Mouse (Mus musculus) spleen, adult 2 months (tissue): ENCODE data around the gene Gh. TPM values are rescaled to one million over a fixed set of nuclear protein-coding genes. Genes with fewer than 3 reads are reported as not detected.

ENCODE experiments used
- DNase-seq, 2 experiments: peaks; one replicate each; pipeline versions ENCODE4 v3.0.0 to v3.0.0-alpha.2; 2012 to 2021; ENCODE audit warnings: low spot score in 2 of 2, low read depth in 1 of 2
- H3K27ac ChIP-seq: fragments of 200-500 bp; 2 replicates; pipeline ENCODE4 v1.5.1; 2012; ENCODE audit warnings: low read length, inconsistent platforms; ENCODE audit not compliant: insufficient read depth
- H3K27me3 ChIP-seq: fragments of 200-500 bp; 2 replicates; pipeline ENCODE4 v1.6.1; 2012; ENCODE audit warnings: mild to moderate bottlenecking, moderate library complexity, low read length, inconsistent platforms; ENCODE audit not compliant: control insufficient read depth, insufficient read depth
- H3K36me3 ChIP-seq: fragments of 200-500 bp; 2 replicates; pipeline ENCODE4 v1.6.1; 2012; ENCODE audit warnings: mild to moderate bottlenecking, low read length, inconsistent platforms; ENCODE audit not compliant: control insufficient read depth, insufficient read depth
- H3K4me1 ChIP-seq: fragments of 200-500 bp; 2 replicates; pipeline ENCODE4 v1.6.1; 2011; ENCODE audit warnings: inconsistent platforms; ENCODE audit not compliant: control insufficient read depth, insufficient read depth, insufficient read length
- H3K4me3 ChIP-seq: fragments of 200-500 bp; 2 replicates; pipeline ENCODE4 v1.5.1; 2011; ENCODE audit warnings: mild to moderate bottlenecking, inconsistent platforms; ENCODE audit not compliant: insufficient read depth, insufficient read length; ENCODE audit errors: extremely low read depth
- CTCF ChIP-seq: fragments of 200-500 bp; IDR thresholded peaks from 2 replicates; pipeline ENCODE4 v1.5.1; 2011; ENCODE audit warnings: mild to moderate bottlenecking, inconsistent platforms; ENCODE audit not compliant: insufficient read depth, insufficient read length, insufficient replicate concordance; ENCODE audit errors: extremely low read depth
- POLR2A ChIP-seq: fragments of 200-500 bp; IDR thresholded peaks from 2 replicates; pipeline ENCODE4 v1.6.1; 2011; ENCODE audit warnings: low read depth, low read length, inconsistent platforms
- WGBS: fragments of 180-500 bp; shearing (Covaris S2); methylation state at CpG from one replicate; pipeline ENCODE4 v1.1.7; 2018; 5-methylcytosine and 5-hydroxymethylcytosine counted together
- polyA plus RNA-seq: library from polyadenylated mRNA; depleted of rRNA; stranded (reverse); fragments of >200 nt; gene quantifications from 2 replicates; pipeline ENCODE4 v1.2.3, GENCODE M21; 2012

Gh gene
- polyA plus RNA-seq, 1 experiment, result 4.7 TPM

- Histone ChIP-seq H3K4me1 (peaks cover 12% of the 10 kb centered on the region; the same call in 1 of the 2 replicates), H3K27ac (no peak overlapping the region), H3K27me3 (no peaks in the 10 kb centered on the region), H3K4me3 (no peak overlapping the region), H3K36me3 (no peaks in the 10 kb centered on the region)
- no peak for DNase-seq
- TF ChIP-seq CTCF, result no peak
- WGBS, result 91% methylated on average over 7 of the region's 7 CpGs
These were observed 37.2 kb upstream of the Gh start for GRCm38 (mm10) chr11:106338870-106339269.

GRCm38 (mm10) chr11:106338029-106338428 is 36.4 kb upstream of the Gh start:
- no peaks in the 10 kb centered on the region for H3K27me3 ChIP-seq
- WGBS, result 86% methylated on average over 5 of the region's 5 CpGs
- peaks cover 13% of the 10 kb centered on the region; the same call in 1 of the 2 replicates for H3K4me1 ChIP-seq
- no peak overlapping the region for H3K4me3 ChIP-seq
- no peaks in the 10 kb centered on the region for H3K36me3 ChIP-seq
- no peak for TF ChIP-seq POLR2A
- no peak for TF ChIP-seq CTCF
- no peak for DNase-seq
- no peak overlapping the region for H3K27ac ChIP-seq

GRCm38 (mm10) chr11:106334066-106334465 is 32.4 kb upstream of the Gh start:
- Histone ChIP-seq H3K27me3 (no peaks in the 10 kb centered on the region), H3K4me1 (peaks cover 15% of the 10 kb centered on the region; the same call in 1 of the 2 replicates), H3K36me3 (no peaks in the 10 kb centered on the region), H3K4me3 (no peak overlapping the region), H3K27ac (peak overlapping the region; percentile 26; the same call in 1 of the 2 replicates)
- 15% methylated on average over 2 of the region's 2 CpGs for WGBS
- TF ChIP-seq CTCF (no peak), POLR2A (no peak)
- no peak for DNase-seq

- Histone ChIP-seq H3K27me3 (no peaks in the 10 kb centered on the region), H3K4me3 (no peak overlapping the region), H3K36me3 (no peaks in the 10 kb centered on the region), H3K27ac (no peak overlapping the region), H3K4me1 (peaks cover 18% of the 10 kb centered on the region; the same call in 1 of the 2 replicates)
- WGBS, result 11% methylated on average over 4 of the region's 4 CpGs
- TF ChIP-seq POLR2A, result no peak
- TF ChIP-seq CTCF, result no peak
- DNase-seq, result no peak
These were observed 30.8 kb upstream of the Gh start for GRCm38 (mm10) chr11:106332458-106332857.

GRCm38 (mm10) chr11:106329682-106330081 is 28.0 kb upstream of the Gh start:
- Histone ChIP-seq H3K36me3 (no peaks in the 10 kb centered on the region), H3K4me1 (peaks cover 17% of the 10 kb centered on the region; the same call in 1 of the 2 replicates), H3K27me3 (no peaks in the 10 kb centered on the region), H3K27ac (no peak overlapping the region), H3K4me3 (no peak overlapping the region)
- TF ChIP-seq CTCF, result peak; percentile 60; the same call in 1 of the 2 replicates
- TF ChIP-seq POLR2A, result no peak
- WGBS, result 23% methylated on average over 7 of the region's 7 CpGs
- DNase-seq, result peak; percentile 68 to 76

- DNase-seq, result no peak
These were observed 27.5 kb upstream of the Gh start for GRCm38 (mm10) chr11:106329128-106329527.

GRCm38 (mm10) chr11:106328521-106328920 is 26.9 kb upstream of the Gh start:
- TF ChIP-seq CTCF, result no peak
- no peak for TF ChIP-seq POLR2A
- Histone ChIP-seq H3K27ac (no peak overlapping the region), H3K4me3 (no peak overlapping the region), H3K36me3 (no peaks in the 10 kb centered on the region), H3K4me1 (peaks cover 22% of the 10 kb centered on the region; the same call in 1 of the 2 replicates), H3K27me3 (no peaks in the 10 kb centered on the region)
- WGBS, result 79% methylated on average over 5 of the region's 5 CpGs
- DNase-seq, result no peak

More at GRCm38 (mm10) chr11:106329128-106329527, 27.5 kb upstream of the Gh start:
- TF ChIP-seq POLR2A (no peak), CTCF (no peak)
- H3K4me1 ChIP-seq, result peaks cover 19% of the 10 kb centered on the region; the same call in 1 of the 2 replicates
- no peaks in the 10 kb centered on the region for H3K36me3 ChIP-seq
- no peak overlapping the region for H3K27ac ChIP-seq
- H3K27me3 ChIP-seq, result no peaks in the 10 kb centered on the region
- H3K4me3 ChIP-seq, result no peak overlapping the region
- 13% methylated on average over 6 of the region's 6 CpGs for WGBS
